Mouse (Mus musculus) limb, embryonic 14.5 days (tissue): ENCODE measurements at regions not wholly inside any gene's neighbourhood (a gene's known extent, or its start where the extent isn't known, plus 50 kb on each side); places are given as distances from the start of the nearest gene placed in this dataset.

Experiments used
- ATAC-seq: fragments of 200-750 bp; cut with Nextera tagmentation; 2 replicates; pipeline ENCODE4 v1.8.0; 2017; ENCODE audit warnings: low read depth, moderate number of reproducible peaks, moderate TSS enrichment; ENCODE audit not compliant: low FRiP score
- DNase-seq: peaks from one replicate; pipeline ENCODE4 v3.0.0-alpha.2; 2015; ENCODE audit warnings: low spot score
- H3K27ac ChIP-seq: fragments of 300-500 bp; sonication (generic); replicated peaks from 2 replicates; pipeline ENCODE4 v1.5.1; 2014; ENCODE audit warnings: low read depth, mild to moderate bottlenecking, low read length, moderate library complexity, mixed read lengths
- H3K27me3 ChIP-seq: fragments of 300-500 bp; sonication (generic); 2 replicates; pipeline ENCODE4 v1.6.1; 2014; ENCODE audit warnings: low read length, mixed read lengths; ENCODE audit not compliant: control insufficient read depth, insufficient read depth
- H3K36me3 ChIP-seq: fragments of 300-500 bp; sonication (generic); 2 replicates; pipeline ENCODE4 v1.6.1; 2014; ENCODE audit warnings: mild to moderate bottlenecking, low read length, moderate library complexity, mixed read lengths; ENCODE audit not compliant: control insufficient read depth, insufficient read depth
- H3K4me1 ChIP-seq: fragments of 300-500 bp; sonication (generic); 2 replicates; pipeline ENCODE4 v1.6.1; 2014; ENCODE audit warnings: antibody characterized with exemption, low read length, mixed read lengths; ENCODE audit not compliant: control insufficient read depth, insufficient read depth
- H3K4me2 ChIP-seq: fragments of 300-500 bp; sonication (generic); replicated peaks from 2 replicates; pipeline ENCODE4 v1.6.1; 2014; ENCODE audit warnings: low read depth, mild to moderate bottlenecking, low read length, moderate library complexity; ENCODE audit not compliant: severe bottlenecking
- H3K4me3 ChIP-seq: fragments of 300-500 bp; sonication (generic); replicated peaks from 2 replicates; pipeline ENCODE4 v1.5.1; 2014; ENCODE audit warnings: low read length
- H3K9ac ChIP-seq: fragments of 300-500 bp; sonication (generic); 2 replicates; pipeline ENCODE4 v1.6.1; 2014; ENCODE audit warnings: mild to moderate bottlenecking, low read depth, low read length, moderate library complexity; ENCODE audit not compliant: severe bottlenecking
- H3K9me3 ChIP-seq: fragments of 300-500 bp; sonication (generic); 2 replicates; pipeline ENCODE4 v1.6.1; 2016; ENCODE audit warnings: low read length; ENCODE audit not compliant: control insufficient read depth
- POLR2A ChIP-seq: fragments of 200-500 bp; IDR thresholded peaks from 2 replicates; pipeline ENCODE4 v1.8.0; 2012; ENCODE audit warnings: inconsistent platforms, mild to moderate bottlenecking, moderate library complexity, borderline replicate concordance; ENCODE audit not compliant: insufficient read depth, insufficient read length; ENCODE audit errors: extremely low read depth
- WGBS: fragments of 180-500 bp; shearing (Covaris S2); extraction: QIAGEN DNeasy Blood & Tissue Kit; methylation state at CpG from one replicate; pipeline ENCODE4 v1.1.7; 2014; 5-methylcytosine and 5-hydroxymethylcytosine counted together

DNA sequence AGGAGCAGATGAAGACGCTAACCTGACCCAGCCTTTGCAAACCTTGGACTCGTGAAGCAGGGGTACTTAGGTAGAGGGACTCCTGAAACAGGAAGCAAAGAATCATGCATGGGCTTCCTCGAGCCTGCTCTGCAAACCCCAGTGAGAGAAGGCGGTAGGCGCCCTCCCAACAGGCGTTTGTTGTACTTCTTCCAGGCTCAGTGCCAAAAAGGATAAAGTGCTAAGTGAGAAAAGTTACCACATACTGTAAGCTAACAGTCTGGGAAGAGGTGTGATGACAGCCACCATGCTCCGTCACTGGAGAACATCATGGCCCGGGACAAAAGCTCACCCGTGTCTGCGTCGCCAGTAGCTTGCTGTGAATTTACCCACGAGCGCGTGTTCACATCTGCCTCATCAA lies 59.9 kb upstream of the Aff3 start:
- Histone ChIP-seq H3K4me2 (no peak overlapping the region), H3K36me3 (no peaks in the 10 kb centered on the region), H3K27me3 (no peaks in the 10 kb centered on the region), H3K9ac (no peak overlapping the region), H3K4me1 (no peaks in the 10 kb centered on the region; the same call in 1 of the 2 replicates), H3K27ac (no peak overlapping the region), H3K9me3 (no peaks in the 10 kb centered on the region), H3K4me3 (no peak overlapping the region)
- no peak for DNase-seq
- no peak for ATAC-seq
- WGBS: 87% methylated on average over 14 of the region's 14 CpGs
- no peak for TF ChIP-seq POLR2A

DNA sequence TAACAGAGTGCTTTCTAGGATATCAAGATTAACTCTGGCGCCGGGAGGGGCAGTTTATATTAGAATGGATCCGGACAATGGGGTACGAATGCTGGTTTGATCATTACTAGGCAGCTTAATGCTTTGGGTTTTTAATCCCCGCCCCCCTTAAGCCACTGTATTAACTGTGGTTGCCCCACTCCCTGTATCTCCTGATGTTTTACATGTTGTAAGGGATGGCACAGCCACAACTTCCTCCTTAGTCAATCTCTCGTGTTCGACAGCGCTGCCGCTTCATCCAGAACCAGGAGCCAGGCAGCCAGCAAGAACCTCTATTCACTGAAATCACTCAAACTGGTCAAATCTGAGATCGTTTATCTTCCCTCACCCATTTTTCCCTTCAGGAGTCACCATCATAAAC lies 57.4 kb upstream of the Aff3 start:
- Histone ChIP-seq H3K27ac (no peak overlapping the region), H3K4me1 (no peaks in the 10 kb centered on the region), H3K4me2 (no peak overlapping the region), H3K4me3 (no peak overlapping the region), H3K36me3 (no peaks in the 10 kb centered on the region), H3K9me3 (no peaks in the 10 kb centered on the region), H3K27me3 (no peaks in the 10 kb centered on the region), H3K9ac (no peak overlapping the region)
- TF ChIP-seq POLR2A: no peak
- ATAC-seq (no peak), DNase-seq (no peak)
- 92% methylated on average over 10 of the region's 10 CpGs for whole genome bisulfite sequencing

DNA sequence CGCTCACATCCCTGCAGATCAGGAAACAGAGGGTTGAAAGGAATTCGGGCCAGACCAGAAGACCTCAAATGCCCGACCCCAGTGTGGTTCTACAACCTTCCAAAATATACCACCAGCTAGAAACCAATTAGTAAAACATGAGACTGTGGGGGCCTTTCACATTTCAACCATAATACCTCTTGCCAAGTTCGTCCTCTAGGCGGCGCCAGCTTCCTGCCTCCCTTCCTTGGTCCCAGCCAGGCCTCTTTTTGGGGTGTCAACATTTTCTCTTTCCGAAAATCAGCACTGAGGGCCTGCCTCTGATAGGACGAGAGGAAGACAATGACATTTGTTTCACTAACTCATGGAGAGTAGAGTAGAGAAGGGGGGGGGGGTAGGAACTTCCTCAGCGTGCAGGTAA lies 55.5 kb upstream of the Aff3 start:
- no peaks in the 10 kb centered on the region for H3K9me3 ChIP-seq
- no peak overlapping the region for H3K27ac ChIP-seq
- 47% methylated on average over 9 of the region's 9 CpGs for WGBS
- no peaks in the 10 kb centered on the region for H3K36me3 ChIP-seq
- no peak overlapping the region for H3K9ac ChIP-seq
- no peak for TF ChIP-seq POLR2A
- no peaks in the 10 kb centered on the region for H3K4me1 ChIP-seq
- ATAC-seq: no peak
- no peak overlapping the region for H3K4me3 ChIP-seq
- no peak for DNase-seq
- H3K4me2 ChIP-seq: no peak overlapping the region
- H3K27me3 ChIP-seq: no peaks in the 10 kb centered on the region

DNA sequence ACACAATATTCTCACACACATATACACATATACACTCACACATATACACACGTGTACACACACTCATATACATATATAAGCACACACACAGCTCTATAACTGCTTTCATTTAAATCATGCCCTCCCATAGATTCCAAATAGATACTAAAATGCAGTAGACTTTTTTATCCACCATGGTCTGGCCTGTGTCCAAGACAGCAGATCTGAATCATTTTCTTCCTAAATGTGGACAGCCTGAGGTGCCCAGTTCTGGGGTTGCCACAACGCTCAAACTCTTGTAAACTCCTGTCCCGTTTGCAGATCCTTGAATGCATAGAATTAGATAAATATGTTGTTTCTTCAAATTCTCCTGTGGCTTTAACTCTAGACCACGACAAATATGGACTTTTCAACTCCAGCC lies 50.9 kb upstream of the Aff3 start:
- H3K4me3 ChIP-seq: no peak overlapping the region
- no peak overlapping the region for H3K4me2 ChIP-seq
- no peaks in the 10 kb centered on the region for H3K36me3 ChIP-seq
- H3K4me1 ChIP-seq: no peaks in the 10 kb centered on the region
- no peak for ATAC-seq
- no peak for TF ChIP-seq POLR2A
- DNase-seq: no peak
- no peak overlapping the region for H3K9ac ChIP-seq
- 72% methylated on average over 4 of the region's 4 CpGs for WGBS
- H3K27ac ChIP-seq: no peak overlapping the region
- no peaks in the 10 kb centered on the region for H3K27me3 ChIP-seq
- H3K9me3 ChIP-seq: no peaks in the 10 kb centered on the region
